ENCODE assay signal across 8 mouse cellular contexts in the genomic region with DNA sequence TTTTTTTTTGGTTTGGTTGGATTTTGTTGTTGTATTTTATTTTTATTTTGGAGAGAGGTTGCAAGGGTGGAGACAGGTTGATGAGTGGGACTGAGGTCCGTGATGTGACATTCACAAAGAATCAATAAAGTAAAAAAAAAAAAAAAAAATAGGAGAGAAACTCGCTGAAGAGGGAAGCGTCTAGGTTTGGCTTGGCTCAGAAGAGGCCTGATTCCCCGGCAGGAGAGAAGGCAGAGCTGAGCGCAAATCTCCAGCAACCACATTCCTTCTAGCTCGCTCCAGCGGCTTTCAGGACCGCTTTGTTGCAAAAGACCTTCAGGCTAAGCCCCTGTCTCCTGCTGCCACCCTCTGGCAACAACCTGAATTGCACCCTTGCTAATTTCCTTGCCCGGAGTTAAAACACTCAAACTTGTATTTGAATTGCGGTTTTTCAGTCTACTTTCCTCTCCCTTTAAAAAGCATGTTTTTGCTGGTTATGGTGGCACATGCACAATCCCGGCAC. TPM values are rescaled to one million over a fixed set of nuclear protein-coding genes. Genes with fewer than 3 reads are reported as not detected.
DNase-seq lines count a peak whose midpoint lies in the region; ATAC-seq and TF ChIP-seq lines count a peak whose summit lies in the region.

No protein-coding gene starts in this region.

- H3K4me1 ChIP-seq in cortical plate, adult 2 months (ENCODE audit: control insufficient read depth, insufficient read depth, low read length), result peaks cover 4% of the 10 kb centered on the region; the same call in 1 of the 2 replicates
- H3K4me1 ChIP-seq in intestine, embryonic 15.5 days (replicated peaks), result peaks cover 4% of the 10 kb centered on the region; the same call in 1 of the 2 replicates
- peaks cover 7% of the 10 kb centered on the region for H3K4me1 ChIP-seq in midbrain, embryonic 13.5 days (replicated peaks)

- peak; percentile 99 for TF ChIP-seq CTCF in cortical plate, adult 2 months (IDR thresholded peaks at IDR 0.05; ENCODE audit: extremely low read depth, insufficient read depth, low read length)

- ATAC-seq in intestine, embryonic 15.5 days, result 0 out of 2 replicates have a peak, but pooled peaks have one; percentile 64
- peak; percentile 74 for ATAC-seq in midbrain, embryonic 13.5 days
- ATAC-seq in erythroblast, adult 5-6 weeks (replicated peaks; ENCODE audit: low FRiP score, poor library complexity, severe bottlenecking), result no peak

- H3K9ac ChIP-seq in intestine, embryonic 15.5 days, result no peak overlapping the region
- no peak overlapping the region for H3K9ac ChIP-seq in midbrain, embryonic 13.5 days (replicated peaks)

- no peaks in the 10 kb centered on the region for H3K36me3 ChIP-seq in intestine, embryonic 15.5 days
- H3K36me3 ChIP-seq in midbrain, embryonic 13.5 days, result no peaks in the 10 kb centered on the region

- WGBS in intestine, embryonic 15.5 days, result 7% methylated on average over 11 of the region's 11 CpGs
- WGBS in midbrain, embryonic 13.5 days, result 5% methylated on average over 11 of the region's 11 CpGs

- no peak overlapping the region for H3K27ac ChIP-seq in cortical plate, adult 2 months (ENCODE audit: insufficient read depth, low read length)
- no peak overlapping the region for H3K27ac ChIP-seq in intestine, embryonic 15.5 days
- H3K27ac ChIP-seq in midbrain, embryonic 13.5 days, result no peak overlapping the region

- H3K27me3 ChIP-seq in intestine, embryonic 15.5 days (replicated peaks), result no peaks in the 10 kb centered on the region
- no peaks in the 10 kb centered on the region for H3K27me3 ChIP-seq in midbrain, embryonic 13.5 days

- intact Hi-C loops in left cerebral cortex, postnatal 10 days (cut with DNase I), result loop anchor here (1.0 kb wide), 1 partner anchor 321 kb away; no protein-coding TSS in a partner anchor

- H3K4me3 ChIP-seq in cortical plate, adult 2 months (ENCODE audit: insufficient read depth, low read length), result no peak overlapping the region
- no peak overlapping the region for H3K4me3 ChIP-seq in intestine, embryonic 15.5 days (replicated peaks)
- no peak overlapping the region for H3K4me3 ChIP-seq in midbrain, embryonic 13.5 days (replicated peaks)

- no peak overlapping the region for H3K4me2 ChIP-seq in intestine, embryonic 15.5 days (replicated peaks)
- H3K4me2 ChIP-seq in midbrain, embryonic 13.5 days (replicated peaks), result 0 out of 2 replicates have a peak overlapping the region, but pooled peaks have one; percentile 5

- TF ChIP-seq POLR2A in cortical plate, adult 2 months (IDR thresholded peaks at IDR 0.05; ENCODE audit: extremely low read depth, insufficient read depth, low read length), result no peak

- H3K9me3 ChIP-seq in intestine, embryonic 15.5 days, result no peaks in the 10 kb centered on the region
- H3K9me3 ChIP-seq in midbrain, embryonic 13.5 days, result no peaks in the 10 kb centered on the region

- DNase-seq in adipocyte (ENCODE audit: low spot score), result peak; percentile 90
- peak; percentile 89 to 91 for DNase-seq in gastrocnemius, postnatal 4 days (ENCODE audit: low spot score in 2 of 2)
- DNase-seq in left cerebral cortex, postnatal 10 days (ENCODE audit: extremely low spot score in 1 of 2, low spot score in 2 of 2), result peak; percentile 86 to 91
- DNase-seq in skeletal muscle tissue, adult 2 months (ENCODE audit: low read depth, low spot score), result peak; percentile 82

RNA-seq across cellular contexts. Expression of a gene that starts 7.7 kb away (rescaled TPM):
- 0.21 and 0.26 TPM in 2 replicates for polyA plus RNA-seq in cortical plate, adult 2 months (2012; rRNA removed)
- under 1 TPM in 1 of 2 experiments, not detected in 1; 0.47 TPM for total RNA-seq in gastrocnemius, postnatal 4 days (2021)
- 0.20 and 0.34 TPM in 2 replicates for polyA plus RNA-seq in intestine, embryonic 15.5 days (2015; fragmentation: Nextera tagmentation; extraction: Ambion mirVana)
- not detected for total RNA-seq in left cerebral cortex, postnatal 10 days (2021)
- polyA plus RNA-seq in midbrain, embryonic 13.5 days (2015; fragmentation: Nextera tagmentation; extraction: Ambion mirVana), result 0.13 TPM in 1 of 2 replicates, not detected in the other
- not detected in 2 replicates for total RNA-seq in erythroblast, adult 5-6 weeks (2015; ENCODE audit: low replicate concordance)
- 1.3 TPM in 1 of 2 replicates, not detected in the other for total RNA-seq in erythroblast, adult 5-6 weeks (2017; ENCODE audit: low replicate concordance)
